In the genomic region with DNA sequence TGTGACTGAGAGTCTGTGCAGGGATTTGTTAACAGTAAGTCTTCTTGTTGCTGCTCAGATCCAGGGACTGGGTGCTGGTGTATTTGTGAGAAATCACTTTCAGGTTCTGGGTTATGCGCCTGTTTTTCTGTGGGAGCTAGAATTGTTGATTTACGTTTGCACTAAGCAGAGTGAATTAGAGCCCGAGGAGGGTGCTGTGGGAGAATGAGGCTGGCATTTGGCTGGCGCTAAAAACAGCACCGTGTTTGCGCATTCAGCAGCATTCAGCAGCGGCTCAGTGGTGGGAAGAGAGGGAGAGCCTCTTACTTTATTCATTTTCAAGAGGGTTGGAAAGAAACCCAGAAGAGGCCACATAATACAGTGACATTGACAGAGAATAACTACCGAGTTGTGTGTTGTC, we compare ENCODE assay signal across 9 mouse cellular contexts. TPM values are rescaled to one million over a fixed set of nuclear protein-coding genes. Genes with fewer than 3 reads are reported as not detected.
DNase-seq lines count a peak whose midpoint lies in the region; ATAC-seq and TF ChIP-seq lines count a peak whose summit lies in the region.
"Had no signal": no experiment of that assay in that cellular context is flagged by ENCODE, and none has a peak within 500 bp of the region (broad histone marks: within the 10 kb centered on the region; RNA-seq: fewer than 3 reads in every experiment).

No protein-coding gene starts in this region.

- 19% methylated on average over 8 of the region's 8 CpGs for WGBS in heart, adult 2 months
- 16% methylated on average over 8 of the region's 8 CpGs for WGBS in neural tube, embryonic 12.5 days

- H3K79me2 ChIP-seq in heart, adult 2 months (replicated peaks; ENCODE audit: control insufficient read depth, insufficient read depth, low read length) = peaks cover 6% of the 10 kb centered on the region

- H3K27ac ChIP-seq in heart, adult 2 months = peak overlapping the region; percentile 50
- H3K27ac ChIP-seq in neural tube, embryonic 12.5 days = no peak overlapping the region
- H3K27ac ChIP-seq: liver, embryonic 14.5 days had no signal

- no peak for TF ChIP-seq POLR2A in heart, adult 2 months (IDR thresholded peaks at IDR 0.05; ENCODE audit: insufficient read depth, low read depth, low read length)

- H3K27me3 ChIP-seq in heart, adult 2 months (ENCODE audit: control insufficient read depth, insufficient read depth, low read length) = no peaks in the 10 kb centered on the region
- no peaks in the 10 kb centered on the region for H3K27me3 ChIP-seq in neural tube, embryonic 12.5 days (replicated peaks)

- ATAC-seq in neural tube, embryonic 12.5 days (ENCODE audit: low FRiP score, low read depth) = no peak
- no peak for ATAC-seq in activated CD4-positive, CD25-positive, alpha-beta regulatory T cell, adult 4 months

- peaks cover 43% of the 10 kb centered on the region for H3K4me1 ChIP-seq in heart, adult 2 months (ENCODE audit: control insufficient read depth, insufficient read depth, low read length)
- H3K4me1 ChIP-seq in neural tube, embryonic 12.5 days = peaks cover 93% of the 10 kb centered on the region

- peak overlapping the region; percentile 4; the same call in 1 of the 2 replicates for H3K4me3 ChIP-seq in heart, adult 2 months
- no peak overlapping the region for H3K4me3 ChIP-seq in neural tube, embryonic 12.5 days

- no peak for DNase-seq in heart, adult 2 months
- no peak for DNase-seq in heart, postnatal 25 days (ENCODE audit: low spot score)
- DNase-seq in cerebellum, postnatal 36 days = peak; percentile 62
- DNase-seq in layer of hippocampus, adult 18-20 months (ENCODE audit: low spot score in 2 of 2) = peak; percentile 78 to 88
- DNase-seq in spleen, postnatal 14 days (ENCODE audit: low spot score in 2 of 2) = no peak
- no peak for DNase-seq in adipocyte (ENCODE audit: low spot score)

- H3K9ac ChIP-seq in heart, adult 2 months (ENCODE audit: low read depth, low read length) = no peak overlapping the region; the same call in 1 of the 2 replicates
- peak overlapping the region; percentile 5; the same call in 1 of the 2 replicates for H3K9ac ChIP-seq in neural tube, embryonic 12.5 days
- H3K9ac ChIP-seq: liver, embryonic 14.5 days had no signal

- H3K4me2 ChIP-seq in neural tube, embryonic 12.5 days (replicated peaks) = peak overlapping the region; percentile 17

- peaks cover 28% of the 10 kb centered on the region for H3K36me3 ChIP-seq in heart, adult 2 months (ENCODE audit: control insufficient read depth, insufficient read depth, low read length)
- H3K36me3 ChIP-seq in neural tube, embryonic 12.5 days = no peaks in the 10 kb centered on the region

- no peak for TF ChIP-seq CTCF in heart, adult 2 months (IDR thresholded peaks at IDR 0.05)

- intact Hi-C loops in heart, adult 2 months (cut with DNase I) = loop anchor here (5.0 kb wide), 1 partner anchor 39 kb away; no protein-coding TSS in a partner anchor
- intact Hi-C loops in heart, postnatal 25 days (cut with DNase I) = loop anchor here (5.0 kb wide), 1 partner anchor 34 kb away; no protein-coding TSS in a partner anchor

- H3K9me3 ChIP-seq in neural tube, embryonic 12.5 days = no peaks in the 10 kb centered on the region

- TF ChIP-seq EP300 in heart, adult 2 months (IDR thresholded peaks at IDR 0.05; ENCODE audit: insufficient read depth, low read depth, low read length) = no peak

RNA-seq across cellular contexts. Expression of a gene that starts 42.2 kb away (rescaled TPM):
- total RNA-seq in heart, adult 2 months (2021) = 100 to 1,000 TPM; 129 to 134 TPM
- 85.2 and 133 TPM in 2 replicates for polyA plus RNA-seq in heart, adult 2 months (2012; rRNA removed)
- total RNA-seq in heart, postnatal 25 days (2021) = 100 to 1,000 TPM; 155 to 174 TPM
- total RNA-seq in layer of hippocampus, adult 18-20 months (2021) = 100 to 1,000 TPM; 112 to 117 TPM
- 65.8 and 69.4 TPM in 2 replicates for polyA plus RNA-seq in neural tube, embryonic 12.5 days (2016; fragmentation: Nextera tagmentation; extraction: Ambion mirVana)
- polyA plus RNA-seq in activated CD4-positive, CD25-positive, alpha-beta regulatory T cell, adult 4 months (2017; shearing (Covaris generic)) = 10 to 100 TPM; 23.8 to 33.8 TPM

Comparison
In these comparisons a context has a peak if more than half of its experiments do, and no peak if none do; other contexts are left out.
1. DNase-seq: peak in cerebellum, postnatal 36 days (2 of 2) and layer of hippocampus, adult 18-20 months (2 of 2); none in heart, adult 2 months (0 of 2), heart, postnatal 25 days (single experiment), spleen, postnatal 14 days (0 of 2) and adipocyte (single experiment).